Mouse (Mus musculus) gastrocnemius, adult 18-20 months (tissue): ENCODE results near the gene Hsp90aa1. TPM values are rescaled to one million over a fixed set of nuclear protein-coding genes. Genes with fewer than 3 reads are reported as not detected.
"Not testable (repeated sequence)": the region's sequence is repeated elsewhere in the genome, so short reads cannot be mapped to it uniquely, and the experiment has no call there.

Experiments used
- DNase-seq: peaks from one replicate; pipeline ENCODE4 v3.0.0; 2021; ENCODE audit warnings: low spot score
- total RNA-seq, 2 experiments: library from RNA; stranded (reverse); gene quantifications; 2 replicates each; pipeline ENCODE4 v1.2.3; 2021

Gene Hsp90aa1
- total RNA-seq, 2 experiments from 2014 or later, result 46.1 to 109 TPM

- no peak for DNase-seq
Measured at GRCm38 (mm10) chr12:110699171-110699547, 3.4 kb downstream of the Hsp90aa1 start.

GRCm38 (mm10) chr12:110698523-110699170, 3.9 kb downstream of the Hsp90aa1 start:
- no peak for DNase-seq

GRCm38 (mm10) chr12:110698080-110698479, 4.4 kb downstream of the Hsp90aa1 start:
- no peak for DNase-seq

GRCm38 (mm10) chr12:110697457-110697856, 5.1 kb downstream of the Hsp90aa1 start:
- no peak for DNase-seq

GRCm38 (mm10) chr12:110696975-110697400, 5.5 kb downstream of the Hsp90aa1 start:
- no peak for DNase-seq

- DNase-seq, result peak; percentile 98
Measured at GRCm38 (mm10) chr12:110696173-110696974, 6.2 kb downstream of the Hsp90aa1 start.

GRCm38 (mm10) chr12:110695676-110696171, 6.8 kb downstream of the Hsp90aa1 start:
- DNase-seq, result peak; percentile 33

GRCm38 (mm10) chr12:110693378-110693777, 9.2 kb downstream of the Hsp90aa1 start:
- DNase-seq, result not testable (repeated sequence)

GRCm38 (mm10) chr12:110689919-110690643, 12.4 kb downstream of the Hsp90aa1 start:
- no peak for DNase-seq

- not testable (repeated sequence) for DNase-seq
Measured at GRCm38 (mm10) chr12:110688921-110689320, 13.6 kb downstream of the Hsp90aa1 start.

- peak; percentile 47 for DNase-seq
Measured at GRCm38 (mm10) chr12:110687894-110688734, 14.4 kb downstream of the Hsp90aa1 start.

- no peak for DNase-seq
Measured at GRCm38 (mm10) chr12:110683580-110683979, 18.9 kb downstream of the Hsp90aa1 start.

- peak; percentile 30 for DNase-seq
Measured at GRCm38 (mm10) chr12:110682561-110683299, 19.8 kb downstream of the Hsp90aa1 start, which contains the start of gene 1700001K19Rik. Gene 1700001K19Rik (minus strand): TSS chr12:110682619.

GRCm38 (mm10) chr12:110681878-110682277, 20.6 kb downstream of the Hsp90aa1 start:
- DNase-seq, result no peak

- DNase-seq, result peak; percentile 17
Measured at GRCm38 (mm10) chr12:110681191-110681590, 21.3 kb downstream of the Hsp90aa1 start.

- DNase-seq, result no peak
Measured at GRCm38 (mm10) chr12:110674243-110674642, 28.3 kb downstream of the Hsp90aa1 start.

GRCm38 (mm10) chr12:110667466-110668077, 35.0 kb downstream of the Hsp90aa1 start:
- DNase-seq, result no peak

GRCm38 (mm10) chr12:110661746-110662145, 40.8 kb downstream of the Hsp90aa1 start:
- no peak for DNase-seq

GRCm38 (mm10) chr12:110651464-110651863, 51.1 kb downstream of the Hsp90aa1 start:
- DNase-seq, result no peak

GRCm38 (mm10) chr12:110650241-110650641, 52.3 kb downstream of the Hsp90aa1 start:
- DNase-seq, result no peak
